Mouse (Mus musculus) small intestine, adult 2 months (tissue): ENCODE measurements at regions not wholly inside any gene's neighbourhood (a gene's known extent, or its start where the extent isn't known, plus 50 kb on each side); places are given as distances from the start of the nearest gene placed in this dataset.

ENCODE experiments used
- CTCF ChIP-seq: fragments of 200-500 bp; IDR thresholded peaks from 2 replicates; pipeline ENCODE4 v1.5.1; 2012; ENCODE audit warnings: low read depth, mild to moderate bottlenecking, control low read depth, inconsistent platforms, low read length, moderate library complexity, mixed read lengths; ENCODE audit not compliant: insufficient replicate concordance, insufficient read length; ENCODE audit errors: extremely low read depth
- POLR2A ChIP-seq: fragments of 200-500 bp; IDR thresholded peaks from 2 replicates; pipeline ENCODE4 v1.6.1; 2012; ENCODE audit warnings: low read depth, mild to moderate bottlenecking, control low read depth, inconsistent platforms, low read length, moderate library complexity

- TF ChIP-seq CTCF = no peak
- no peak for TF ChIP-seq POLR2A
These were observed 116.3 kb upstream of the Arhgap28 start for GRCm38 (mm10) chr17:68120230-68120629.
